Mouse (Mus musculus): ENCODE data around the gene Tank.

- TF ChIP-seq CTCF (IDR thresholded peaks at IDR 0.05; ENCODE audit: low read depth, low read length), result no peak
- TF ChIP-seq EP300 (IDR thresholded peaks at IDR 0.05; ENCODE audit: insufficient read depth, low read depth, low read length), result no peak
- TF ChIP-seq POLR2A (IDR thresholded peaks at IDR 0.05; ENCODE audit: insufficient read depth, low read length), result no peak
Observed at GRCm38 (mm10) chr2:61662833-61663232, 84.4 kb downstream of the Tank start.
